Mouse (Mus musculus): ENCODE measurements around the gene Itgb4.

DNA sequence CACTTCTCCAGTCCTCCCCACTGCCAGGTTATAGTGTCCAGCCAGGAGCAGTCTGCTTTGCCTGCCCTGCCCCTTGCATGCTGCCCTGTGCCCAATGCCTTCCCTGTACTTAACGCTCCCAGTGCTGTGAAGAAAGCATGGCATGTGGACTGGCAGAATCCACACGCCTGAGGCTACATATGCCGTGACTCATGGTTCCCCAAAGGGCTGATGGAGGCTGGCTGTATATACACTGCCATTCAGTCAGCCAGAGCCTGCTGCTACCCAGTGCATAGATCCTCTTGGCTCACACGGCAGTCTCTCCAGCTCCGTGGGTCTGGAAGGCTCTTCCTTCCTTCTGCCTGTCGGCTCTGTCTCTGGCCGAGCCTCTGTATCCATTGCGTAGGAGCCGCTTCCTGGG lies 26.2 kb upstream of the Itgb4 start:
- TF ChIP-seq GATA1 (IDR thresholded peaks at IDR 0.05; ENCODE audit: low read length) (no peak), TAL1 (IDR thresholded peaks at IDR 0.05; ENCODE audit: low read length) (no peak)

All from erythroblast, embryonic 14.5 days (primary cell).